Mouse (Mus musculus) ES-Bruce4 (cell line): ENCODE measurements around the gene Lpar1.

Experiments used
- EP300 ChIP-seq: IDR thresholded peaks from 2 replicates; pipeline ENCODE4 v1.6.1; 2011; ENCODE audit warnings: low read depth, low read length; ENCODE audit not compliant: insufficient read depth
- POLR2A ChIP-seq: IDR thresholded peaks from one replicate; pipeline ENCODE4 v1.8.1; 2011; ENCODE audit warnings: low read length; ENCODE audit not compliant: insufficient read depth

DNA sequence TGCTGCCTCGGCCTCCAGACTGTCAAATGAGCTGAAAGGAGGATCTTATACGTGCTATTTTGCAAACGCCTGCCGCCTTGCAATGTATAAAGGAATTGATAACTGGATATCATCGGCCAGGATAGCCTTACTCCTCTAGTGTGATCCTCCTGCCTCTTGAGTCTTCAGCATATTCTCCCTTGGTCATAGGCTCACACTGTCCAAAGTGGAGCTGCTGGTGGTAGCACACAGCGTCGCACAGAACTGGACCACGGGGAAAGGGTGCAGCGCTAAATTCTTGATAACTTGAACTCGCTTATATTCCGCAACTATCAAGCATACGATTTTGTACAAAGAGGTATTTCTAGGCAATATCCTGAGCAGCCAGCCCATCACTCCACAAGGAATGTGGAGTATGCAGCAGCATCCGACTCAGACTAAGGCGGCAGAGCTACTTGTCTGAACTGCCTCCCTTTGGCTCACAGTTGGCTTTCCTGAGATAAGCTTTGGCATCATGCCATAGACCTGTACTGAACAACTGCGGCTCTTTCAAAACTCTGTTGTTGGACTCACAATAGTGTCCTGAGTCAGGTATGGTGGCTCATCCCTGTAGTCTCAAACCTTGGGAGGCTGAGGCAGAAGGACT is 18.9 kb downstream of the Lpar1 start:
- TF ChIP-seq POLR2A (no peak), EP300 (no peak)
